Mouse (Mus musculus): ENCODE results near the gene Gtf2h1. TPM values are rescaled to one million over a fixed set of nuclear protein-coding genes. Genes with fewer than 3 reads are reported as not detected.

Gtf2h1 gene
- polyA plus RNA-seq, 1 experiment from 2014 or later: 58.0 TPM

DNA sequence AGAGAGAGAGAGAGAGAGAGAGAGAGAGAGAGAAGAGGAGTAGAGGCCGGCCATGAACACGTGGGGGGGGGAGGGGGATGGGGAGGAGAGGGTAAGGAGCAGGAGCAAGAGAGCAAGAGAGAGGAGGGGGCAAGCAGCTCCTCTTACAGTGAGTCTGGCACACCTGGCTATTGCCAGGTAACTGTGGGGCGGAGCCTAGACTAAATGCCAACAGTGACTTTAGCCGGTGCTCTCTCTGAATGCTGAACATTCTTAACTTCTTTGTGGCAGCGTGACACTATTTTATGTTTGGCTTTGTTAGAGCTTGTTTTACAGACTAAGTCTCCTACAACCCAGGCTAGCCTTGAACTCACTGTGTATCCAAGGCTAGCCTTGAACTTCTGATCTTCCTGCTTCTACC, 46.4 kb downstream of the Gtf2h1 start:
- Histone ChIP-seq H3K4me3 (ENCODE audit: low read depth, low read length) (no peak overlapping the region), H3K27me3 (ENCODE audit: control insufficient read depth, insufficient read depth, low read length) (no peaks in the 10 kb centered on the region), H3K4me2 (no peak overlapping the region), H3K9me3 (ENCODE audit: control insufficient read depth, low read length) (no peaks in the 10 kb centered on the region), H3K9ac (ENCODE audit: low read length) (no peak overlapping the region), H3K27ac (ENCODE audit: low read depth, low read length) (no peak overlapping the region), H3K4me1 (ENCODE audit: control insufficient read depth, insufficient read depth, low read length) (peaks cover 23% of the 10 kb centered on the region), H3K36me3 (ENCODE audit: control insufficient read depth, insufficient read depth, low read length) (no peaks in the 10 kb centered on the region)
- no peak for DNase-seq (ENCODE audit: low spot score, missing footprints)
- WGBS: 34% methylated on average over 5 of the region's 5 CpGs
- no peak for ATAC-seq (ENCODE audit: low FRiP score)

DNA sequence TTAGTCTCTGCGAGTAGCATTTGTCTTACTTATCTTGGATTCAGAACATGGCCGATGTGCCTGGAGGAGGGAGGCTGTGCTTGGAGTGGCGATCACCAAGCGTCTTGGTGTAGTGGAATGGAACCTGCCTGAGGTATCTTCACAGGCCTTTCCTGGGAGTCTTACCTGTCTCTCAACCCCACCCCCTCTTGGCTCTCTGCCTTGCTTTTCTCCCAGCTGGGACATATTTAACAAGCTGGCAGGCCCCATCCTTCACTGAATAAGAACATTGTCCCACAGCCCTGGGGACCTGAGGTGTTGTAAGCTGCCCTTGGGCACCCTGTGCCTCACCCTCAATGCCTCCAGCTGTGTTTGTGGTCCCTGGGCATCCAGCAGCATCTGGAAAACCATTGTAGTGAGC, 47.7 kb downstream of the Gtf2h1 start:
- Histone ChIP-seq H3K4me1 (ENCODE audit: control insufficient read depth, insufficient read depth, low read length) (peaks cover 19% of the 10 kb centered on the region), H3K9me3 (ENCODE audit: control insufficient read depth, low read length) (no peaks in the 10 kb centered on the region), H3K27ac (ENCODE audit: low read depth, low read length) (no peak overlapping the region), H3K36me3 (ENCODE audit: control insufficient read depth, insufficient read depth, low read length) (peaks cover under 1% of the 10 kb centered on the region; the same call in 1 of the 2 replicates), H3K27me3 (ENCODE audit: control insufficient read depth, insufficient read depth, low read length) (no peaks in the 10 kb centered on the region), H3K4me3 (ENCODE audit: low read depth, low read length) (no peak overlapping the region), H3K9ac (ENCODE audit: low read length) (no peak overlapping the region), H3K4me2 (no peak overlapping the region)
- 80% methylated on average over 4 of the region's 4 CpGs for WGBS
- DNase-seq (ENCODE audit: low spot score, missing footprints) (no peak), ATAC-seq (ENCODE audit: low FRiP score) (no peak)

DNA sequence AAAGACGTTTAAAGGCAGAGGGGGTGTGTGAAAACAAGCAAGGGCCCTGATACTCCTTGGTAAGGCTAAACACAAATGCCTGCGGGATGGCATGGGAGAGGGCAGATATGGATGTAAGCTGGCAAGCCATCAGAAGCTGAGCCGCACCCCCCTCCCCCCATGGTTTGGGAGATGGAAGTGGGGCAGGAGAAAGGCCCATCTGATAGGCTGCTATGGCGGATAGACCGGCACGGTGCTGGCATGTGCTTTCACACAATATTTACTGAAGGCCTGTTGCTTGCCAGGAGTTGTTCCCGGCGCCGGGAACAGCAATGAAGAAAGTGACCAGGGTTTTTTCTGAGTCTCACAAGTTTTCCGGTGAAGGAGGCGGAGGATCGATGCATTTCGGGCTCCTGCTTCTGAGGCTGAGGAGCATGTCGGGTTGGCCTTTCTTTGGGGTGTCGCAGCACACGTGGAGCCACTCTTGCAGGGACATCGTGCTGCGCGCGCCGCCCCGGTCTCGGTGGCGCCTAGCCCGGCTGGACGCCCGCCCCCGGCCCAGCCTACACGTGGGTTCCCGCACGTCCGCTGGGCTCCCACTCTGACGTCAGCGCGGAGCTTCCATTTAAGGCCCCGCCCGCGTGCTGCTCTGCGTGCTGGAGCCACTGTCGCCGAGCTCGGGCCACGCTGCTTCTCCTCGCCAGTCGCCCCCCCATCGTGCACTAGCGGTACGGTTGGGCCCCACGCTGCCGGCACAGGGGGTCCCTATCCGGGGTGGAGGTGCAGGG, 49.5 kb downstream of the Gtf2h1 start:
- Histone ChIP-seq H3K4me3 (ENCODE audit: low read depth, low read length) (peak overlapping the region; percentile 89), H3K36me3 (ENCODE audit: control insufficient read depth, insufficient read depth, low read length) (peaks cover 12% of the 10 kb centered on the region), H3K4me1 (ENCODE audit: control insufficient read depth, insufficient read depth, low read length) (peaks cover 13% of the 10 kb centered on the region), H3K27ac (ENCODE audit: low read depth, low read length) (peak overlapping the region; percentile 61), H3K9ac (ENCODE audit: low read length) (peak overlapping the region; percentile 93), H3K4me2 (peak overlapping the region; percentile 93), H3K27me3 (ENCODE audit: control insufficient read depth, insufficient read depth, low read length) (no peaks in the 10 kb centered on the region), H3K9me3 (ENCODE audit: control insufficient read depth, low read length) (no peaks in the 10 kb centered on the region)
- DNase-seq (ENCODE audit: low spot score, missing footprints) (peak; percentile 99), ATAC-seq (ENCODE audit: low FRiP score) (peak; percentile 93)
- under 1% methylated on average over 51 of the region's 51 CpGs for WGBS

DNA sequence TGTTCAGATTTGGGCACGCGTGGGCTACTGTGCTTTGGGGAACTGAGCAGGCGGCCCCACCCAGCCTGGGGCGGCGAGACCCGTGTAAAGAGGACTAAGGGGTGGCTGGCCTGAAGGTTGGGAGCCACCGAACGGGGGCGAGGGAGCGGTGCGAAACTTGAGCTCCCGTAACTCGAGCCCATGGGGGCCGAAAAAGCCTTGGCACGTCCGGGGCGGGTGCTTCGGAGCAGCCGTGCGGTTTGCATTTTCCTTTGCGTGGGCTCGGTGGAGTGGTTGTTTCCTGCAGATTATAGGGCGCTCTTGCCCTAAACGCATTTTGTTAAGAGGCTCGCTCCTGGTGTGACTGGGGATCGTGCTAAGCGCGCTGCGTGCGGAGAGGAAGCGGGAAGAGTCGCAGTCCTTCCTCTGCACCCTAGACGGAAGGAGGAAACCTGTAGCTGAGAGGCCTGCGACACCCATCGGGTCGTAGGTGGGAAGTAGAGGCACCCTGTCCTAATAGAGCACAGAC, 50.1 kb downstream of the Gtf2h1 start:
- H3K4me3 ChIP-seq (ENCODE audit: low read depth, low read length): peak overlapping the region; percentile 89
- under 1% methylated on average over 36 of the region's 36 CpGs for WGBS

DNA sequence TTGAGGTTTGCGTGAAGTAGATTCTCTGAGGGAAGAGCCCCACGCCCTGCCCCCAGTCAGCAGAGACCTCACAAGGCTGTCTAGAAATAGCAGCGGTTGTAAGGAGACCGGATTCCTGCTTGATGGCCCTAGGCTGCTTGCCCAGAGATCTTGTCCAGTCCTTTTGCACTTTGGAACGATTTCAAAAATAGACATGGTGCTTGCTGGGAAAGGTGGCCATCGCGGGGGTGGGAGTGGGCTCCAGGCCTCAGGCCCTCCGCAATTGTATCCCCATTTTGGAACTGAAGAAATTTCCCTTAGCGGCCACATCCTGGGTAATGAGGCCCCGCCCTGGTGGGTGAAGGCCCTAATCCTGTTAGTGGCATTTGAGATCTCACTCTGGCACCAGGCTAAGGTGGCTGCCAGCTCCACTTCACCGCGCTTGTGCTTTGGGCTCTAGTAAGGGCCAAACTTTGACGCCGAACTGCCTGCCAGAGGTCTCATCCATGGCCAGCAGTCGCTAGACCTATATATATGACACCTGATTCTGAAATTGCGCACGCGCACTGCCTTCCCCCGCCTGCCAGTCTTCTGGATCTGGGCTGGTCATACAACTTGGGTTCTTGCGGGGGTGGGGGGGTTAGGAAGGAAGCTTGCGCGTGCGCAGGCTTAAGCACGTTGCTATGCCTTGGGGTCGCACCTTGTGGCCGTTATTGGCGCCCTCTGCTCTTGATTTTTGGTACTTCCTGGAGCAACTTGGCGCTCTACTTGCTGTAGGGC, 50.8 kb downstream of the Gtf2h1 start:
- DNase-seq (ENCODE audit: low spot score, missing footprints) (peak; percentile 95), ATAC-seq (ENCODE audit: low FRiP score) (peak; percentile 33)
- Histone ChIP-seq H3K4me2 (peak overlapping the region; percentile 93), H3K36me3 (ENCODE audit: control insufficient read depth, insufficient read depth, low read length) (peaks cover 15% of the 10 kb centered on the region), H3K4me3 (ENCODE audit: low read depth, low read length) (peak overlapping the region; percentile 89), H3K4me1 (ENCODE audit: control insufficient read depth, insufficient read depth, low read length) (peaks cover 13% of the 10 kb centered on the region), H3K27ac (ENCODE audit: low read depth, low read length) (peak overlapping the region; percentile 61; the same call in 1 of the 2 replicates), H3K9me3 (ENCODE audit: control insufficient read depth, low read length) (no peaks in the 10 kb centered on the region), H3K27me3 (ENCODE audit: control insufficient read depth, insufficient read depth, low read length) (no peaks in the 10 kb centered on the region), H3K9ac (ENCODE audit: low read length) (peak overlapping the region; percentile 93)
- under 1% methylated on average over 28 of the region's 28 CpGs for WGBS

More for the DNA sequence above, 50.1 kb downstream of the Gtf2h1 start:
- Histone ChIP-seq H3K27ac (ENCODE audit: low read depth, low read length) (peak overlapping the region; percentile 61), H3K9ac (ENCODE audit: low read length) (peak overlapping the region; percentile 93), H3K9me3 (ENCODE audit: control insufficient read depth, low read length) (no peaks in the 10 kb centered on the region), H3K4me2 (peak overlapping the region; percentile 93), H3K27me3 (ENCODE audit: control insufficient read depth, insufficient read depth, low read length) (no peaks in the 10 kb centered on the region), H3K36me3 (ENCODE audit: control insufficient read depth, insufficient read depth, low read length) (peaks cover 12% of the 10 kb centered on the region), H3K4me1 (ENCODE audit: control insufficient read depth, insufficient read depth, low read length) (peaks cover 13% of the 10 kb centered on the region)
- ATAC-seq (ENCODE audit: low FRiP score) (peak; percentile 17; the same call in 1 of the 2 replicates), DNase-seq (ENCODE audit: low spot score, missing footprints) (peak; percentile 96)

DNA sequence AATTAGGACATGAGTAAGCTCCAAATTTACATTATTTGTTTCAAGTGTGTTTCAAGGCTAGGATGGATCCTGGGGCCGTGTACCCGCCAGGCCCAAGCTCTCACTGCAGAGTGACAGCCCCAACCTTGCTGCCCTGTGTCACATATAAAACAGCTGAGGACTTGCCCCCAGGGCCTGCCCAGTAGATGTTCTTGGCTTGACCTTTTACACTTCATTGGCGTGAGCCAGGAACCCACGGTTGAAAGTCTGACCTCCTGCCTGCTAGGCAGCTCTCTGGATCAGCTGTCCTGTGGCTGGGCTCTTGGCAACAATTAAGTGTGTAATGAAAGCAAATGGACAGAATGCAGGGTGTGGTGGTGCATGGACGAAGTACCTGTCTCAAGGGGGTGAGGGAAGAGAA, 53.4 kb downstream of the Gtf2h1 start:
- Histone ChIP-seq H3K36me3 (ENCODE audit: control insufficient read depth, insufficient read depth, low read length) (peaks cover 25% of the 10 kb centered on the region), H3K27me3 (ENCODE audit: control insufficient read depth, insufficient read depth, low read length) (no peaks in the 10 kb centered on the region), H3K4me1 (ENCODE audit: control insufficient read depth, insufficient read depth, low read length) (peaks cover 13% of the 10 kb centered on the region), H3K27ac (ENCODE audit: low read depth, low read length) (no peak overlapping the region), H3K9me3 (ENCODE audit: control insufficient read depth, low read length) (no peaks in the 10 kb centered on the region), H3K9ac (ENCODE audit: low read length) (no peak overlapping the region), H3K4me2 (no peak overlapping the region), H3K4me3 (ENCODE audit: low read depth, low read length) (no peak overlapping the region)
- DNase-seq (ENCODE audit: low spot score, missing footprints) (no peak), ATAC-seq (ENCODE audit: low FRiP score) (no peak)
- 84% methylated on average over 5 of the region's 5 CpGs for WGBS

DNA sequence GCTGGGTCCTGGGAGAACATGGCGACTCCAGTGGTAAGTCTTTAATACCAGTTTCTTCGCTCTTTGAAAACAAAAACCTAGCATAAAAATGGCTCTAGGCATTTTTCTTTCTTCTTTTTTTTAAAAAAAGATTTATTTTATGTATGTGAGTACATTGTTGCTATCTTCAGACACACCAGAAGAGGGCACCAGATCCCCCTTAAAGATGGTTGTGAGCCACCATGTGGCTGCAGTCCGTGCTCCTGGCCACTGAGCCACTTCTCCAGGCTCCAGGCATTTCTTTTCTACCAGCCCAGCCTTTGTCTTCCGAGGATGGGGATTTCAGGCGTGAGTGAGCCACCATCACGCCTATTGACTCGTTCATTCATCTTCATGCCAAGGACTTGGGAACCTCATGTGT, 55.1 kb downstream of the Gtf2h1 start:
- no peak overlapping the region for H3K9ac ChIP-seq (ENCODE audit: low read length)
- ATAC-seq (ENCODE audit: low FRiP score) (no peak), DNase-seq (ENCODE audit: low spot score, missing footprints) (no peak)
- H3K4me1 ChIP-seq (ENCODE audit: control insufficient read depth, insufficient read depth, low read length): peaks cover 8% of the 10 kb centered on the region
- no peaks in the 10 kb centered on the region for H3K9me3 ChIP-seq (ENCODE audit: control insufficient read depth, low read length)
- H3K4me2 ChIP-seq: no peak overlapping the region
- 64% methylated on average over 7 of the region's 7 CpGs for WGBS
- H3K36me3 ChIP-seq (ENCODE audit: control insufficient read depth, insufficient read depth, low read length): peaks cover 30% of the 10 kb centered on the region
- no peak overlapping the region for H3K4me3 ChIP-seq (ENCODE audit: low read depth, low read length)
- no peak overlapping the region for H3K27ac ChIP-seq (ENCODE audit: low read depth, low read length)
- no peaks in the 10 kb centered on the region for H3K27me3 ChIP-seq (ENCODE audit: control insufficient read depth, insufficient read depth, low read length)

DNA sequence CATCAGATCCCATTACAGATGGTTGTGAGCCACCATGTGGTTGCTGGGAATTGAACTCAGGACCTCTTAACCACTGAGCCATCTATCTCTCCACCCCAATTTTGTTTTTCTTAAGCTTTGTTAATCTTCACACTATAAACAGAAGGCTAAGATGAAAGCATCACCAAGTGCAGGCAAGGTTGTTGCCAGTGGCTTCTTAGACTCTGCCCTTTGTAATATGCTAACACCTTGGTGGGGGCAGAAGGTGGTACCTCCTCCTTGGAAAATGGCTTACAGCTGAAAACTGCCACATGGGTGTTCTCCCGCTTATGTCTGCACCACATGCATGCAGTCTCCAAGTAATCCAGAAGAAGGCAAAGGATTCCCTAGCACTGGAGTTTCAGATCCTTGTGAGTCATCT, 56.8 kb downstream of the Gtf2h1 start:
- Histone ChIP-seq H3K4me2 (no peak overlapping the region), H3K9ac (ENCODE audit: low read length) (no peak overlapping the region), H3K27ac (ENCODE audit: low read depth, low read length) (no peak overlapping the region), H3K27me3 (ENCODE audit: control insufficient read depth, insufficient read depth, low read length) (no peaks in the 10 kb centered on the region), H3K4me1 (ENCODE audit: control insufficient read depth, insufficient read depth, low read length) (no peaks in the 10 kb centered on the region), H3K4me3 (ENCODE audit: low read depth, low read length) (no peak overlapping the region), H3K9me3 (ENCODE audit: control insufficient read depth, low read length) (no peaks in the 10 kb centered on the region), H3K36me3 (ENCODE audit: control insufficient read depth, insufficient read depth, low read length) (peaks cover 33% of the 10 kb centered on the region)
- 83% methylated on average over 1 of the region's 1 CpGs for WGBS
- DNase-seq (ENCODE audit: low spot score, missing footprints) (no peak), ATAC-seq (ENCODE audit: low FRiP score) (no peak)

DNA sequence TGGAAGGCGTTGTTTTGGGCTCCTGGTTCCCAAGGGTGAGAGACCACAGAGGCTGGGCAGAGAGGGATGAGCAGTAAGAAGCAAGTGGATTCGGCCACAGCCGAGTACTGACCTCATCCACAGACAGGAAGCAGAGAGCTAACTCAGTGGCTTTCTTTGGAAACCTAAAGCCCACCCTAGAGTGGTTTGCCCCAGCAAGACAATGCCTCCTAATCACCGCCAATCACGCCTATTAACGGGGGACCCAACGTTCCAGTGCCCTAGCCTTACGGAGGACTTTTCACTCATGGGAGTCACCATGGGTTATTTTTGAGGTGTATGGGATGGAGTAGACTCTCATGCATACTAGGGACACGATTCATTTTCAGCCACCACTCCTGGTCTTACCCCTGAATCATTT, 57.5 kb downstream of the Gtf2h1 start:
- H3K9ac ChIP-seq (ENCODE audit: low read length): no peak overlapping the region
- no peak overlapping the region for H3K4me3 ChIP-seq (ENCODE audit: low read depth, low read length)
- H3K4me2 ChIP-seq: no peak overlapping the region
- no peak for ATAC-seq (ENCODE audit: low FRiP score)
- WGBS: 93% methylated on average over 9 of the region's 9 CpGs
- H3K9me3 ChIP-seq (ENCODE audit: control insufficient read depth, low read length): no peaks in the 10 kb centered on the region
- H3K36me3 ChIP-seq (ENCODE audit: control insufficient read depth, insufficient read depth, low read length): peaks cover 33% of the 10 kb centered on the region
- H3K27ac ChIP-seq (ENCODE audit: low read depth, low read length): no peak overlapping the region
- no peaks in the 10 kb centered on the region for H3K27me3 ChIP-seq (ENCODE audit: control insufficient read depth, insufficient read depth, low read length)
- DNase-seq (ENCODE audit: low spot score, missing footprints): no peak
- no peaks in the 10 kb centered on the region for H3K4me1 ChIP-seq (ENCODE audit: control insufficient read depth, insufficient read depth, low read length)

Data from midbrain, embryonic 11.5 days (tissue).